Mouse (Mus musculus) midbrain, postnatal 0 days (tissue): ENCODE data around the gene Kansl2. TPM values are rescaled to one million over a fixed set of nuclear protein-coding genes. Genes with fewer than 3 reads are reported as not detected.
"Not testable (repeated sequence)": the region's sequence is repeated elsewhere in the genome, so short reads cannot be mapped to it uniquely, and the experiment has no call there.

Experiments used
- ATAC-seq: fragments of 200-750 bp; cut with Nextera tagmentation; 2 replicates; pipeline ENCODE4 v1.8.0; 2017; ENCODE audit warnings: moderate number of reproducible peaks, mild to moderate bottlenecking, moderate TSS enrichment, moderate library complexity; ENCODE audit not compliant: low FRiP score
- DNase-seq: peaks from one replicate; pipeline ENCODE4 v3.0.0-alpha.2; 2015; ENCODE audit warnings: low spot score
- H3K27ac ChIP-seq: fragments of 300-500 bp; sonication (generic); 2 replicates; pipeline ENCODE4 v1.5.1; 2014; ENCODE audit warnings: low read depth, mild to moderate bottlenecking, low read length, mixed read lengths
- H3K27me3 ChIP-seq: fragments of 300-500 bp; sonication (generic); 2 replicates; pipeline ENCODE4 v1.6.1; 2014; ENCODE audit warnings: low read length, control low read depth, mixed read lengths; ENCODE audit not compliant: insufficient read depth
- H3K36me3 ChIP-seq: fragments of 300-500 bp; sonication (generic); 2 replicates; pipeline ENCODE4 v1.6.1; 2014; ENCODE audit warnings: low read length, control low read depth, mixed read lengths; ENCODE audit not compliant: insufficient read depth
- H3K4me1 ChIP-seq: fragments of 300-500 bp; sonication (generic); 2 replicates; pipeline ENCODE4 v1.6.1; 2014; ENCODE audit warnings: mild to moderate bottlenecking, control low read depth, antibody characterized with exemption, low read length, mixed read lengths; ENCODE audit not compliant: insufficient read depth
- H3K4me2 ChIP-seq: fragments of 300-500 bp; sonication (generic); 2 replicates; pipeline ENCODE4 v1.6.1; 2014; ENCODE audit warnings: low read depth, mild to moderate bottlenecking, low read length, mixed read lengths; ENCODE audit not compliant: poor library complexity, severe bottlenecking
- H3K4me3 ChIP-seq: fragments of 300-500 bp; sonication (generic); 2 replicates; pipeline ENCODE4 v1.5.1; 2014; ENCODE audit warnings: low read depth, mild to moderate bottlenecking, low read length, moderate library complexity
- H3K9ac ChIP-seq: fragments of 300-500 bp; sonication (generic); replicated peaks from 2 replicates; pipeline ENCODE4 v1.6.1; 2014; ENCODE audit warnings: mild to moderate bottlenecking, low read length, moderate library complexity, mixed read lengths; ENCODE audit not compliant: poor library complexity, severe bottlenecking
- H3K9me3 ChIP-seq: fragments of 300-500 bp; sonication (generic); 2 replicates; pipeline ENCODE4 v1.6.1; 2016; ENCODE audit warnings: low read length, control low read depth
- CTCF ChIP-seq: IDR thresholded peaks from 2 replicates; pipeline ENCODE4 v1.5.1; 2016; ENCODE audit warnings: antibody characterized with exemption, mild to moderate bottlenecking
- WGBS: fragments of 180-500 bp; shearing (Covaris S2); extraction: QIAGEN DNeasy Blood & Tissue Kit; methylation state at CpG from one replicate; pipeline ENCODE4 v1.1.7; 2014; 5-methylcytosine and 5-hydroxymethylcytosine counted together
- polyA plus RNA-seq: library from polyadenylated mRNA; unstranded; fragments of >200 nt; fragmentation: Nextera tagmentation; extraction: Ambion mirVana; gene quantifications from 2 replicates; pipeline ENCODE4 v1.2.1, GENCODE M21; 2015
- total RNA-seq: library from RNA; depleted of rRNA; stranded (reverse); fragments of >200 nt; gene quantifications from 2 replicates; pipeline ENCODE4 v1.2.3, GENCODE M21; 2014

The Kansl2 gene
- total and polyA plus RNA-seq, 2 experiments from 2014 or later = 57.4 to 101 TPM

GRCm38 (mm10) chr15:98528066-98528563 lies 5.9 kb downstream of the Kansl2 start:
- Histone ChIP-seq H3K9ac (no peak overlapping the region), H3K36me3 (peaks cover 39% of the 10 kb centered on the region), H3K4me2 (no peak overlapping the region), H3K4me1 (peaks cover 8% of the 10 kb centered on the region; the same call in 1 of the 2 replicates), H3K4me3 (no peak overlapping the region), H3K9me3 (no peaks in the 10 kb centered on the region), H3K27ac (no peak overlapping the region), H3K27me3 (no peaks in the 10 kb centered on the region)
- no peak for ATAC-seq
- 84% methylated on average over 5 of the region's 5 CpGs for WGBS
- no peak for TF ChIP-seq CTCF
- DNase-seq = no peak

- Histone ChIP-seq H3K4me1 (peaks cover 1% of the 10 kb centered on the region; the same call in 1 of the 2 replicates), H3K4me3 (no peak overlapping the region), H3K9me3 (no peaks in the 10 kb centered on the region), H3K27ac (no peak overlapping the region), H3K36me3 (peaks cover 47% of the 10 kb centered on the region), H3K9ac (no peak overlapping the region), H3K4me2 (no peak overlapping the region), H3K27me3 (no peaks in the 10 kb centered on the region)
- DNase-seq (no peak), ATAC-seq (no peak)
- WGBS = 98% methylated on average over 5 of the region's 5 CpGs
- no peak for TF ChIP-seq CTCF
These were observed 6.8 kb downstream of the Kansl2 start for GRCm38 (mm10) chr15:98527056-98527771.

GRCm38 (mm10) chr15:98526057-98526456 lies 8.0 kb downstream of the Kansl2 start:
- Histone ChIP-seq H3K9ac (no peak overlapping the region), H3K27me3 (no peaks in the 10 kb centered on the region), H3K4me2 (no peak overlapping the region), H3K36me3 (peaks cover 49% of the 10 kb centered on the region), H3K9me3 (no peaks in the 10 kb centered on the region), H3K27ac (no peak overlapping the region), H3K4me1 (no peaks in the 10 kb centered on the region), H3K4me3 (no peak overlapping the region)
- ATAC-seq (no peak), DNase-seq (no peak)
- WGBS = 72% methylated on average over 5 of the region's 5 CpGs
- TF ChIP-seq CTCF = no peak

GRCm38 (mm10) chr15:98521245-98521644 lies 12.8 kb downstream of the Kansl2 start:
- ATAC-seq (no peak), DNase-seq (no peak)
- WGBS = 93% methylated on average over 3 of the region's 3 CpGs
- Histone ChIP-seq H3K4me2 (no peak overlapping the region), H3K36me3 (peaks cover 39% of the 10 kb centered on the region), H3K27me3 (no peaks in the 10 kb centered on the region), H3K9ac (no peak overlapping the region), H3K4me3 (no peak overlapping the region), H3K27ac (no peak overlapping the region), H3K9me3 (no peaks in the 10 kb centered on the region), H3K4me1 (no peaks in the 10 kb centered on the region)
- no peak for TF ChIP-seq CTCF

- no peaks in the 10 kb centered on the region for H3K9me3 ChIP-seq
- no peak for ATAC-seq
- peak; percentile 89 for TF ChIP-seq CTCF
These were observed 16.4 kb downstream of the Kansl2 start for GRCm38 (mm10) chr15:98517380-98518355.

GRCm38 (mm10) chr15:98514845-98515244 lies 19.2 kb downstream of the Kansl2 start:
- not testable (repeated sequence) for ATAC-seq, H3K9ac ChIP-seq, H3K27ac ChIP-seq, DNase-seq, H3K4me1 ChIP-seq, H3K4me3 ChIP-seq, H3K9me3 ChIP-seq, H3K4me2 ChIP-seq, H3K27me3 ChIP-seq
- H3K36me3 ChIP-seq = peaks cover 13% of the 10 kb centered on the region
- WGBS = 86% methylated on average over 2 of the region's 2 CpGs

More at GRCm38 (mm10) chr15:98517380-98518355, 16.4 kb downstream of the Kansl2 start:
- Histone ChIP-seq H3K4me1 (no peaks in the 10 kb centered on the region), H3K36me3 (peaks cover 25% of the 10 kb centered on the region), H3K27me3 (no peaks in the 10 kb centered on the region), H3K27ac (no peak overlapping the region), H3K4me2 (no peak overlapping the region), H3K9ac (no peak overlapping the region), H3K4me3 (no peak overlapping the region)
- 71% methylated on average over 16 of the region's 16 CpGs for WGBS
- DNase-seq = peak; percentile 32
